Mouse (Mus musculus): ENCODE data around the gene Art4. TPM values are rescaled to one million over a fixed set of nuclear protein-coding genes. Genes with fewer than 3 reads are reported as not detected.

The Art4 gene
- total RNA-seq, 1 experiment from 2014 or later = 5.4 TPM

Small RNAs within 50 kb of the gene (microRNA-seq; reads per million reads assigned to microRNA genes)
- gene Gm44364 = 0 reads per million in 2 experiments

Other genes starting within 250 kb of the Art4 start
- gene Plbd1, start 195.8 kb downstream of the Art4 start, total RNA-seq (2021) = 27.3 and 36.0 TPM in 2 replicates
- not detected in 2 replicates for gene Gucy2c, start 76.0 kb downstream of the Art4 start, total RNA-seq (2021)
- gene Hist4h4, start 53.3 kb downstream of the Art4 start, total RNA-seq (2021) = 13.6 and 16.1 TPM in 2 replicates
- gene H2afj, start 49.5 kb downstream of the Art4 start, total RNA-seq (2021) = 196 and 200 TPM in 2 replicates
- gene BC049715, start 30.1 kb downstream of the Art4 start, total RNA-seq (2021) = 0.24 and 0.94 TPM in 2 replicates
- gene Wbp11, start 29.5 kb downstream of the Art4 start, total RNA-seq (2021) = 73.2 and 79.7 TPM in 2 replicates
- 0.30 TPM in 1 of 2 replicates, not detected in the other for gene Smco3, start 22.3 kb downstream of the Art4 start, total RNA-seq (2021)
- 77.2 and 83.9 TPM in 2 replicates for gene Mgp, start 18.1 kb upstream of the Art4 start, total RNA-seq (2021)
- gene Erp27, start 64.4 kb upstream of the Art4 start, total RNA-seq (2021) = not detected in 2 replicates
- 0.39 TPM in 1 of 2 replicates, not detected in the other for gene Pde6h, start 66.1 kb upstream of the Art4 start, total RNA-seq (2021)
- gene Arhgdib, start 84.2 kb upstream of the Art4 start, total RNA-seq (2021) = 15.7 and 21.7 TPM in 2 replicates